Mouse (Mus musculus) stomach, postnatal 0 days (tissue): ENCODE data around the gene Foxn3. TPM values are rescaled to one million over a fixed set of nuclear protein-coding genes. Genes with fewer than 3 reads are reported as not detected.

Source experiments
- ATAC-seq: fragments of 200-750 bp; cut with Nextera tagmentation; 2 replicates; pipeline ENCODE4 v1.8.0; 2017; ENCODE audit not compliant: low FRiP score, low TSS enrichment
- DNase-seq: peaks from one replicate; pipeline ENCODE4 v3.0.0-alpha.2; 2016; ENCODE audit warnings: low spot score
- H3K27ac ChIP-seq: fragments of 300-500 bp; sonication (generic); replicated peaks from 2 replicates; pipeline ENCODE4 v1.5.1; 2014; ENCODE audit warnings: mild to moderate bottlenecking, control low read depth
- H3K27me3 ChIP-seq: fragments of 300-500 bp; sonication (generic); 2 replicates; pipeline ENCODE4 v1.6.1; 2014; ENCODE audit warnings: low read length; ENCODE audit not compliant: control insufficient read depth, insufficient read depth
- H3K36me3 ChIP-seq: fragments of 300-500 bp; sonication (generic); 2 replicates; pipeline ENCODE4 v1.6.1; 2014; ENCODE audit warnings: low read length, mixed read lengths; ENCODE audit not compliant: control insufficient read depth, insufficient read depth
- H3K4me1 ChIP-seq: fragments of 300-500 bp; sonication (generic); replicated peaks from 2 replicates; pipeline ENCODE4 v1.6.1; 2014; ENCODE audit warnings: antibody characterized with exemption; ENCODE audit not compliant: control insufficient read depth, insufficient read depth
- H3K4me2 ChIP-seq: fragments of 300-500 bp; sonication (generic); replicated peaks from 2 replicates; pipeline ENCODE4 v1.6.1; 2014; ENCODE audit warnings: low read depth, mild to moderate bottlenecking, control low read depth, moderate library complexity
- H3K4me3 ChIP-seq: fragments of 300-500 bp; sonication (generic); 2 replicates; pipeline ENCODE4 v1.5.1; 2014; ENCODE audit warnings: low read depth, low read length, control low read depth
- H3K9ac ChIP-seq: fragments of 300-500 bp; sonication (generic); 2 replicates; pipeline ENCODE4 v1.6.1; 2014; ENCODE audit warnings: mild to moderate bottlenecking, low read length, control low read depth, mixed read lengths
- H3K9me3 ChIP-seq: fragments of 300-500 bp; sonication (generic); 2 replicates; pipeline ENCODE4 v1.6.1; 2016; ENCODE audit warnings: low read length; ENCODE audit not compliant: control insufficient read depth
- CTCF ChIP-seq: IDR thresholded peaks from 2 replicates; pipeline ENCODE4 v1.5.1; 2016; ENCODE audit warnings: antibody characterized with exemption, low read depth, mild to moderate bottlenecking, moderate library complexity
- EP300 ChIP-seq: optimal IDR thresholded peaks from 2 replicates; pipeline ENCODE3; 2016; ENCODE audit warnings: antibody characterized with exemption
- WGBS: fragments of 180-500 bp; shearing (Covaris S2); extraction: QIAGEN DNeasy Blood & Tissue Kit; methylation state at CpG from one replicate; pipeline ENCODE4 v1.1.7; 2014; 5-methylcytosine and 5-hydroxymethylcytosine counted together
- polyA plus RNA-seq: library from polyadenylated mRNA; unstranded; fragments of >200 nt; fragmentation: Nextera tagmentation; extraction: Ambion mirVana; gene quantifications from 2 replicates; pipeline ENCODE4 v1.2.1, GENCODE M21; 2015

Gene Foxn3
- polyA plus RNA-seq, 1 experiment from 2014 or later = 40.1 TPM

- Histone ChIP-seq H3K4me1 (no peaks in the 10 kb centered on the region), H3K9me3 (no peaks in the 10 kb centered on the region), H3K4me3 (no peak overlapping the region), H3K27ac (no peak overlapping the region), H3K9ac (no peak overlapping the region), H3K36me3 (no peaks in the 10 kb centered on the region), H3K27me3 (no peaks in the 10 kb centered on the region), H3K4me2 (no peak overlapping the region)
- 72% methylated on average over 12 of the region's 12 CpGs for WGBS
- no peak for ATAC-seq
- DNase-seq = no peak
- TF ChIP-seq CTCF (no peak), EP300 (no peak)
Observed at GRCm38 (mm10) chr12:99162639-99163341, 400.6 kb downstream of the Foxn3 start.

GRCm38 (mm10) chr12:99162188-99162587 is 401.2 kb downstream of the Foxn3 start:
- DNase-seq = no peak
- H3K9ac ChIP-seq = no peak overlapping the region
- no peaks in the 10 kb centered on the region for H3K9me3 ChIP-seq
- no peak overlapping the region for H3K4me3 ChIP-seq
- TF ChIP-seq CTCF = no peak
- TF ChIP-seq EP300 = no peak
- H3K27ac ChIP-seq = no peak overlapping the region
- WGBS = 74% methylated on average over 10 of the region's 10 CpGs
- no peaks in the 10 kb centered on the region for H3K4me1 ChIP-seq
- no peak overlapping the region for H3K4me2 ChIP-seq
- ATAC-seq = no peak
- H3K27me3 ChIP-seq = no peaks in the 10 kb centered on the region
- H3K36me3 ChIP-seq = no peaks in the 10 kb centered on the region

GRCm38 (mm10) chr12:99160061-99160460 is 403.3 kb downstream of the Foxn3 start:
- no peaks in the 10 kb centered on the region for H3K9me3 ChIP-seq
- no peaks in the 10 kb centered on the region for H3K27me3 ChIP-seq
- H3K27ac ChIP-seq = no peak overlapping the region
- ATAC-seq (no peak), DNase-seq (no peak)
- H3K4me3 ChIP-seq = no peak overlapping the region
- TF ChIP-seq EP300 (no peak), CTCF (no peak)
- H3K4me1 ChIP-seq = no peaks in the 10 kb centered on the region
- no peaks in the 10 kb centered on the region for H3K36me3 ChIP-seq
- no peak overlapping the region for H3K9ac ChIP-seq
- no peak overlapping the region for H3K4me2 ChIP-seq
- WGBS = 58% methylated on average over 8 of the region's 8 CpGs

- Histone ChIP-seq H3K4me1 (no peaks in the 10 kb centered on the region), H3K4me2 (no peak overlapping the region), H3K4me3 (no peak overlapping the region), H3K27me3 (no peaks in the 10 kb centered on the region), H3K27ac (no peak overlapping the region), H3K9me3 (no peaks in the 10 kb centered on the region), H3K9ac (no peak overlapping the region), H3K36me3 (no peaks in the 10 kb centered on the region)
- no peak for ATAC-seq
- no peak for TF ChIP-seq CTCF
- DNase-seq = no peak
- WGBS = 91% methylated on average over 5 of the region's 5 CpGs
Observed at GRCm38 (mm10) chr12:99155904-99156303, 407.5 kb downstream of the Foxn3 start.

GRCm38 (mm10) chr12:99154230-99154629 is 409.2 kb downstream of the Foxn3 start:
- no peak for ATAC-seq
- no peak for TF ChIP-seq EP300
- no peak for TF ChIP-seq CTCF
- no peak overlapping the region for H3K4me3 ChIP-seq
- H3K9me3 ChIP-seq = no peaks in the 10 kb centered on the region
- H3K27ac ChIP-seq = no peak overlapping the region
- H3K27me3 ChIP-seq = no peaks in the 10 kb centered on the region
- 65% methylated on average over 7 of the region's 7 CpGs for WGBS
- H3K4me2 ChIP-seq = no peak overlapping the region
- no peak for DNase-seq
- no peaks in the 10 kb centered on the region for H3K4me1 ChIP-seq
- H3K9ac ChIP-seq = no peak overlapping the region
- H3K36me3 ChIP-seq = no peaks in the 10 kb centered on the region

- DNase-seq (peak; percentile 21), ATAC-seq (no peak)
- TF ChIP-seq CTCF (no peak), EP300 (no peak)
- Histone ChIP-seq H3K36me3 (no peaks in the 10 kb centered on the region), H3K4me2 (no peak overlapping the region), H3K27ac (no peak overlapping the region), H3K27me3 (no peaks in the 10 kb centered on the region), H3K9ac (no peak overlapping the region), H3K4me1 (no peaks in the 10 kb centered on the region), H3K4me3 (no peak overlapping the region), H3K9me3 (no peaks in the 10 kb centered on the region)
- 37% methylated on average over 10 of the region's 10 CpGs for WGBS
Observed at GRCm38 (mm10) chr12:99153664-99154063, 409.7 kb downstream of the Foxn3 start.
